Mouse (Mus musculus): Measurements from ENCODE around the gene Arhgap24. TPM values are rescaled to one million over a fixed set of nuclear protein-coding genes. Genes with fewer than 3 reads are reported as not detected.
A peak's percentile ranks its signal among the peaks of the same experiment; 100 is the strongest.

Arhgap24 gene
- polyA plus RNA-seq, 1 experiment from 2014 or later, result 17.7 TPM

DNA sequence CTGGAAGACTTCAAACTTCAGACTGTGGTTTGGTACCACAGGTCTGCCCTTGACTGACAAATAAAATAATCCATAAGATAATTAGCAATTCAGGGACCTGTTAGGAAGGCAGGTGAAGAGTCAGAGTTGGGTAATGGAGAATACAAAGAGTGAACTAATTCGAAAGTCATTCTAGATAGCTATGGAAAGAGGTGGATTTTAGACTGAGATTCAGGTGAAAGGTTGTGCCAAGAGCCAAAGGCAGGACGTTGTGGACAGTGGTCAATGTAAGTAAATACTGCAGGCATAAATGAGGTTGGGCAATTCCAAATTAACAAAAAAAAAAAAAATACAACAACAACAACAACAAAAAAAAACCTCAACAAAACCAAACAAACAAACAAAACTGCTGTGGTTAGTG lies 67.2 kb downstream of the Arhgap24 start:
- Histone ChIP-seq H3K27ac (no peak overlapping the region), H3K4me3 (replicated peaks) (no peak overlapping the region), H3K36me3 (no peaks in the 10 kb centered on the region), H3K9ac (replicated peaks) (no peak overlapping the region), H3K9me3 (no peaks in the 10 kb centered on the region), H3K27me3 (no peaks in the 10 kb centered on the region), H3K4me2 (no peak overlapping the region), H3K4me1 (replicated peaks) (peaks cover 21% of the 10 kb centered on the region)
- WGBS, result 88% methylated on average over 2 of the region's 2 CpGs
- ATAC-seq (ENCODE audit: insufficient number of reproducible peaks, insufficient read depth, low FRiP score, low TSS enrichment, low read depth), result no peak

DNA sequence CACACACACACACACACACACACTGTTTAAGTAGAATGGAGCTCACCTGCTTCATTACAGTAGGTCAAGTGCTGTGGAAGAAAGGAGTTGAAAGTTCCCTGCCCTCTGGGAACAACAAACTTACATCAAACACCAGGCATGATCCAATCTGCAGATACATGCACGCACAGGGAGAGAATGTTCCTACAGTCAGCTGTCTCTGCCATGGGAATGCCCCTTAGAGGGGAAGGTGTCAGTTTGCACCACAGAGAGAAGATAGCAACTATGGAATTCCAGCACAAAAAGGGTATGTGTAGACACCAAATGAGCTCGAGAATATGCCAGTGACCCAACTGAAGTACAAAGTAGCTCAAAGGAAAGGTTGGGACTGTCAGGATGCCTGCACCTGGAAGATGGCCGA lies 69.0 kb downstream of the Arhgap24 start:
- 46% methylated on average over 3 of the region's 3 CpGs for WGBS
- no peak for ATAC-seq (ENCODE audit: insufficient number of reproducible peaks, insufficient read depth, low FRiP score, low TSS enrichment, low read depth)
- H3K27ac ChIP-seq, result peak overlapping the region; percentile 41

GRCm38 (mm10) chr5:102550870-102551637 lies 69.9 kb downstream of the Arhgap24 start:
- H3K4me2 ChIP-seq, result peak overlapping the region; percentile 43
- H3K4me3 ChIP-seq (replicated peaks), result 0 out of 2 replicates have a peak overlapping the region, but pooled peaks have one; percentile 1
- no peaks in the 10 kb centered on the region for H3K27me3 ChIP-seq
- no peak overlapping the region for H3K9ac ChIP-seq (replicated peaks)
- H3K4me1 ChIP-seq (replicated peaks), result peaks cover 21% of the 10 kb centered on the region
- H3K36me3 ChIP-seq, result peaks cover 7% of the 10 kb centered on the region
- H3K27ac ChIP-seq, result peak overlapping the region; percentile 73
- peak; percentile 86 for ATAC-seq (ENCODE audit: insufficient number of reproducible peaks, insufficient read depth, low FRiP score, low TSS enrichment, low read depth)
- H3K9me3 ChIP-seq, result no peaks in the 10 kb centered on the region
- 12% methylated on average over 11 of the region's 11 CpGs for WGBS

More for the DNA sequence above, 69.0 kb downstream of the Arhgap24 start:
- Histone ChIP-seq H3K9me3 (no peaks in the 10 kb centered on the region), H3K4me3 (replicated peaks) (no peak overlapping the region), H3K36me3 (peaks cover 7% of the 10 kb centered on the region), H3K4me1 (replicated peaks) (peaks cover 21% of the 10 kb centered on the region), H3K4me2 (0 out of 2 replicates have a peak overlapping the region, but pooled peaks have one; percentile 43), H3K9ac (replicated peaks) (no peak overlapping the region), H3K27me3 (no peaks in the 10 kb centered on the region)

GRCm38 (mm10) chr5:102552533-102552932 lies 71.3 kb downstream of the Arhgap24 start:
- Histone ChIP-seq H3K4me3 (replicated peaks) (no peak overlapping the region), H3K27me3 (no peaks in the 10 kb centered on the region), H3K4me2 (no peak overlapping the region), H3K4me1 (replicated peaks) (peaks cover 21% of the 10 kb centered on the region), H3K27ac (no peak overlapping the region), H3K36me3 (peaks cover 7% of the 10 kb centered on the region), H3K9ac (replicated peaks) (no peak overlapping the region), H3K9me3 (no peaks in the 10 kb centered on the region)
- WGBS, result 85% methylated on average over 1 of the region's 1 CpGs
- ATAC-seq (ENCODE audit: insufficient number of reproducible peaks, insufficient read depth, low FRiP score, low TSS enrichment, low read depth), result no peak

GRCm38 (mm10) chr5:102555958-102556357 lies 74.8 kb downstream of the Arhgap24 start:
- Histone ChIP-seq H3K4me3 (replicated peaks) (no peak overlapping the region), H3K27me3 (no peaks in the 10 kb centered on the region), H3K27ac (no peak overlapping the region), H3K4me1 (replicated peaks) (peaks cover 20% of the 10 kb centered on the region), H3K9me3 (no peaks in the 10 kb centered on the region), H3K4me2 (no peak overlapping the region), H3K9ac (replicated peaks) (no peak overlapping the region), H3K36me3 (peaks cover 7% of the 10 kb centered on the region)
- ATAC-seq (ENCODE audit: insufficient number of reproducible peaks, insufficient read depth, low FRiP score, low TSS enrichment, low read depth), result no peak
- WGBS, result 90% methylated on average over 4 of the region's 4 CpGs

GRCm38 (mm10) chr5:102560270-102560669 lies 79.1 kb downstream of the Arhgap24 start:
- no peaks in the 10 kb centered on the region for H3K36me3 ChIP-seq
- H3K9ac ChIP-seq (replicated peaks), result no peak overlapping the region
- no peak overlapping the region for H3K27ac ChIP-seq
- 86% methylated on average over 6 of the region's 6 CpGs for WGBS
- peaks cover 8% of the 10 kb centered on the region; the same call in 1 of the 2 replicates for H3K4me1 ChIP-seq (replicated peaks)
- no peaks in the 10 kb centered on the region for H3K27me3 ChIP-seq
- H3K9me3 ChIP-seq, result no peaks in the 10 kb centered on the region
- ATAC-seq (ENCODE audit: insufficient number of reproducible peaks, insufficient read depth, low FRiP score, low TSS enrichment, low read depth), result no peak
- no peak overlapping the region for H3K4me2 ChIP-seq
- H3K4me3 ChIP-seq (replicated peaks), result no peak overlapping the region

- WGBS, result 67% methylated on average over 4 of the region's 4 CpGs
These were observed 82.8 kb downstream of the Arhgap24 start for GRCm38 (mm10) chr5:102563971-102564370.

GRCm38 (mm10) chr5:102568764-102569163 lies 87.6 kb downstream of the Arhgap24 start:
- no peak overlapping the region for H3K9ac ChIP-seq (replicated peaks)
- no peak for ATAC-seq (ENCODE audit: insufficient number of reproducible peaks, insufficient read depth, low FRiP score, low TSS enrichment, low read depth)
- H3K4me3 ChIP-seq (replicated peaks), result no peak overlapping the region
- no peak overlapping the region for H3K27ac ChIP-seq
- no peaks in the 10 kb centered on the region for H3K9me3 ChIP-seq
- H3K4me1 ChIP-seq (replicated peaks), result peaks cover 12% of the 10 kb centered on the region
- H3K36me3 ChIP-seq, result no peaks in the 10 kb centered on the region
- WGBS, result 76% methylated on average over 5 of the region's 5 CpGs
- H3K27me3 ChIP-seq, result no peaks in the 10 kb centered on the region
- H3K4me2 ChIP-seq, result no peak overlapping the region

More at GRCm38 (mm10) chr5:102563971-102564370, 82.8 kb downstream of the Arhgap24 start:
- Histone ChIP-seq H3K4me3 (replicated peaks) (no peak overlapping the region), H3K9ac (replicated peaks) (no peak overlapping the region), H3K36me3 (no peaks in the 10 kb centered on the region), H3K9me3 (no peaks in the 10 kb centered on the region), H3K4me2 (no peak overlapping the region), H3K27me3 (no peaks in the 10 kb centered on the region), H3K27ac (no peak overlapping the region), H3K4me1 (replicated peaks) (no peaks in the 10 kb centered on the region; the same call in 1 of the 2 replicates)
- ATAC-seq (ENCODE audit: insufficient number of reproducible peaks, insufficient read depth, low FRiP score, low TSS enrichment, low read depth), result no peak

GRCm38 (mm10) chr5:102571445-102571844 lies 90.3 kb downstream of the Arhgap24 start:
- Histone ChIP-seq H3K27ac (no peak overlapping the region), H3K4me1 (replicated peaks) (peaks cover 12% of the 10 kb centered on the region), H3K4me2 (no peak overlapping the region), H3K9ac (replicated peaks) (no peak overlapping the region), H3K9me3 (0 out of 2 replicates have a peak, but pooled peaks cover 7% of the 10 kb centered on the region), H3K27me3 (no peaks in the 10 kb centered on the region), H3K36me3 (no peaks in the 10 kb centered on the region; the same call in 1 of the 2 replicates), H3K4me3 (replicated peaks) (no peak overlapping the region)
- WGBS, result 80% methylated on average over 2 of the region's 2 CpGs
- ATAC-seq (ENCODE audit: insufficient number of reproducible peaks, insufficient read depth, low FRiP score, low TSS enrichment, low read depth), result no peak

- no peaks in the 10 kb centered on the region for H3K27me3 ChIP-seq
- H3K9ac ChIP-seq (replicated peaks), result no peak overlapping the region
- no peak for ATAC-seq (ENCODE audit: insufficient number of reproducible peaks, insufficient read depth, low FRiP score, low TSS enrichment, low read depth)
- no peaks in the 10 kb centered on the region; the same call in 1 of the 2 replicates for H3K36me3 ChIP-seq
- H3K4me3 ChIP-seq (replicated peaks), result no peak overlapping the region
- H3K27ac ChIP-seq, result no peak overlapping the region
- 90% methylated on average over 3 of the region's 3 CpGs for WGBS
- H3K4me2 ChIP-seq, result no peak overlapping the region
- H3K9me3 ChIP-seq, result 0 out of 2 replicates have a peak, but pooled peaks cover 7% of the 10 kb centered on the region
- H3K4me1 ChIP-seq (replicated peaks), result peaks cover 8% of the 10 kb centered on the region; the same call in 1 of the 2 replicates
These were observed 95.6 kb downstream of the Arhgap24 start for GRCm38 (mm10) chr5:102576750-102577149.

GRCm38 (mm10) chr5:102577729-102578128 lies 96.5 kb downstream of the Arhgap24 start:
- no peak overlapping the region for H3K4me2 ChIP-seq
- H3K27ac ChIP-seq, result peak overlapping the region; percentile 42; the same call in 1 of the 2 replicates
- no peaks in the 10 kb centered on the region for H3K27me3 ChIP-seq
- peaks cover 8% of the 10 kb centered on the region; the same call in 1 of the 2 replicates for H3K4me1 ChIP-seq (replicated peaks)
- no peak overlapping the region for H3K4me3 ChIP-seq (replicated peaks)
- H3K9ac ChIP-seq (replicated peaks), result no peak overlapping the region
- 0 out of 2 replicates have a peak, but pooled peaks cover 7% of the 10 kb centered on the region for H3K9me3 ChIP-seq
- no peaks in the 10 kb centered on the region; the same call in 1 of the 2 replicates for H3K36me3 ChIP-seq
- no peak for ATAC-seq (ENCODE audit: insufficient number of reproducible peaks, insufficient read depth, low FRiP score, low TSS enrichment, low read depth)
- WGBS, result 66% methylated on average over 3 of the region's 3 CpGs

Measured in limb, embryonic 12.5 days (tissue).